Mouse (Mus musculus): Measurements from ENCODE around the gene Osbpl10. TPM values are rescaled to one million over a fixed set of nuclear protein-coding genes. Genes with fewer than 3 reads are reported as not detected.

The Osbpl10 gene
- total RNA-seq, 2 experiments from 2014 or later = 4.6 TPM

DNA sequence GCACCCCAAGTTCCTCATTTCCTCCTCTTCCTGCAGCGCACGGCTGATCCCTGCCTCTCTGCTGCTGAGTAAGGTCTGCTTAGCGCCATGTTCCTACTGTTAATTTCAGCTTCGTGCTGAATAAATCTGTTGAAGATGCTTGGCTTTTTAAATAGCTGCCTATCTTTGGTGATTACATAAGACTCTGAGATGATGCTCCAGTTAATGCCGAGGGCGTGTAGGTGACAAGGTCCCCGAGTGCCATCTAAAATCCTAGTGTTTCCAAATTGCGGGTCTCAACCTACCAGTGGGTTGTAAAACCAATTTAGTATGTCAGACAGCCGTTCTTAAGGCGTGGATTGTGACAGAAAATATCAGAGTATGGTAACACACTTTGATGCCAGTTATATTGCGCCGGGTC lies 232.2 kb downstream of the Osbpl10 start:
- DNase-seq = no peak
- intact Hi-C loops (cut with DNase I) = no loop called here

GRCm38 (mm10) chr9:115213755-115214264 lies 235.4 kb downstream of the Osbpl10 start:
- intact Hi-C loops (cut with DNase I) = no loop called here
- DNase-seq = no peak

- intact Hi-C loops (cut with DNase I) = no loop called here
- no peak for DNase-seq
Observed at GRCm38 (mm10) chr9:115214572-115215571, 236.5 kb downstream of the Osbpl10 start.

DNA sequence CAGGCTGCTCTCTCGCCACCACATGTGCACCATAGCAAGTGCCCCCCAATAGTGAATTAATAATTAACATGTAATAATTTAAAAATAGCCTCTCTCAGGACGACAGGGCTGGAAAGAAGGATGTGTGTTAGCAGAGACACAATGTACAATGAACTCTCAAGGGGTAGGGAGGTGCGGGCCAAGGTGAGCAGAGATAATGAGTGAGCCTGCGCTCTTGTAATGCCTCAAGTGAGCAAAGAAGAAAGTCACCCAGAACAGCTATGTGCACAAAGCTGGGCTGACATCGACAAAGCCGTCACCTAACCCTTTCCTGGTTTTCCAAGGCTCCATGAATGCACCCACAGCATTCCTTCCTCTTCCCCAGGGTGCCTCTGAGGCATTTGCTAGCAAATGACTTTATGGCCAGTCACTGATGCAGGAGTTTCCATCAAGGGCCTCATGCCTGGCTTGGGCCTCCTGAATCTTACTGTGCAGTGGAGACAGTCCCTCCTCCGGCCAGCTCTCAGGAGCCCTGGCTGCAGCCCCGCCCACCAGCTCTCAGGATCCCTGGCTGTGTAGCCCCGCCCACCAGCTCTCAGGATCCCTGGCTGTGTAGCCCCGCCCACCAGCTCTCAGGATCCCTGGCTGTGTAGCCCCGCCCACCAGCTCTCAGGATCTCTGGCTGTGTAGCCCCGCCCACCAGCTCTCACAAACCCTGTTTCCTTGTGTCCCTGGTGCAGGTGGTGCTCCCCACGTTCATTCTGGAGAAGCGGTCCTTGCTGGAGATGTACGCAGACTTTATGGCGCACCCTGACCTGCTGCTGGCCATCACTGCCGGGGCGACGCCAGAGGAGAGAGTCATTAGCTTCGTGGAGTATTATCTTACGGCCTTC lies 237.7 kb downstream of the Osbpl10 start:
- intact Hi-C loops (cut with DNase I) = no loop called here
- no peak for DNase-seq

DNA sequence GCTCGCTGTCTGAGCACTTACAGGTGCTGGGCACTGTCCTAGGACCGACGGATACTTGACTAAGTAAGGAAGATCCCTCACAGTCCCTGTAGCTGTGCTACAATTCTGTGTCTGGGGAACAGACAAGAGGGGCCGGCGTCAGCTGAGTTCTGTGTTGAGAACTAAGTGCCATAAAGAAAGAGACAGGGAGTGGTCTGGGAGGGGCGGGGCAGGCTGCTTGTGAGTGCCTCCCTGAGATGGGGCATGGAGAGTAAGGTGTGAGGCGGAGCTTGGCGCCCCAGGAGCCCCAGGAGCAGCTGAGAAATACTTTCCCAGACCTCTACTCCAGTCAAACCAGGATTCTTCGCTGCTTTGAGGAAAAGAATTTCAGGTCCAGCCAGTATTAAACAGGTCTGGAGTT lies 239.6 kb downstream of the Osbpl10 start:
- intact Hi-C loops (cut with DNase I) = no loop called here
- DNase-seq = no peak

DNA sequence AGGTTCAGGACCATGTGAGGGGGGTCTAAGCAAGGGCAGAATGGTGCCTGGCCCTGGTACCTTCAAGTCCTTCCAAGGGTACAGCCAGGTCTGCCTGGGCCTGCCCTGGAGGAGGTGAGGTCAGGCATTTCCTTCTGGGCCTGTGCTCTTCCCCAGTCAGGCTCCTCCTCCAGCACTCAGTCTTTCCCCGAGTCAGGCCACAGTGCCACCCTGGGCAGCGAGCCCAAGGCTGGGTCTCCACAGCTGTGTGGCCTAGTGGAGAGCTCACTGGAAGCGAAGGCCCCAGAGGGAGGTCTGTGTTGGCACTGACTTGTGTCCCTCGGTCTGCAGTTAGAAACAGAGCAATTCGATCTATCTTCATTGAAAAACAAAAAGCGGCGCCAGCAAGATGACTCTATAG lies 242.1 kb downstream of the Osbpl10 start:
- intact Hi-C loops (cut with DNase I) = no loop called here
- DNase-seq = no peak

DNA sequence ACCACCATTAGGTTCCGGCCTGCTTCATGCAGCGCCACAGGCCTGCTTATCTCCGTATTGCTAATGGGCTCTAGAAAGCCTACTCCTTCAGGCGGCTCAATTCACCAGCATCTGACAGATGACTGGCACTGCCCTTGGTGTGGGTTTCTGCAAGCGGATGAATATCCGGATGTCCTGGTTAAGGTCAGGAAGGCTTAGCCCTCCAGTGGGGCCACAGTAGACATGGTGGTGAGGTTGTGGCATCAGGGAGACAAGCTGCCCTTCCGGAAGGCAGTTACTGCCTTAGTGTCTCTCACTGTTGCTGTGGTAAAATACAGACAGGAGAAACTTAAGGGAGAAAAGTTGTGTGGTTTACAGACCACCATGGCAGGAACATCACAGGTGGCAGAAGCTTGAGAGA lies 242.9 kb downstream of the Osbpl10 start:
- intact Hi-C loops (cut with DNase I) = no loop called here
- DNase-seq = no peak

DNA sequence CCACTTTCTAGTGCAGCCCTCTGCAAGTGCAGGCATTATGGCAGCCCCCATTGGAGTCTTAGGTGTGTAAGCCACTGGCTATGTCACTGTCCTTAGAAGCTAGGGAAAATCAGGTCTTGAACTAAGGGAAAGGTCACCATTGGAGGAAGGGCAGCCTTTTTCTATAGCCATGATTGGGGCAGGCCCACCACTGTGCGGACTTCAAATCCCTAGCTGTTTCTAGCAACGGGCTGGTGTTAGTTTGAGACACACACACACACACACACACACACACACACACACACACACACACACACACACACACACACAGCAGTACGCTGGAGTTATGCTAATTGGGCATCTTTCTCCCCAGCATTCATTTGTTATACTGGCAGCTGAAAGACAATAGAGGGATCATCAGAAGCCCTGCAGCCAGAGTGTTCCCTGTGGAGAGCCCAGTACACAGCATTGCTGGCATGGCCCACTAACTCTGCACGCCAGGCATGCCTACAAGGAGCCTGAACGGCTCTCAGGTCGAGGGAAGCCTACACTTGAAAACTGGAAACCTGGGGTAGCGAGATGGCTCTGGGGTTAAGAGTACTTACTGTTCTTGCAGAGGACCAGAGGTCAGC lies 246.5 kb downstream of the Osbpl10 start:
- DNase-seq = no peak
- intact Hi-C loops (cut with DNase I) = no loop called here

DNA sequence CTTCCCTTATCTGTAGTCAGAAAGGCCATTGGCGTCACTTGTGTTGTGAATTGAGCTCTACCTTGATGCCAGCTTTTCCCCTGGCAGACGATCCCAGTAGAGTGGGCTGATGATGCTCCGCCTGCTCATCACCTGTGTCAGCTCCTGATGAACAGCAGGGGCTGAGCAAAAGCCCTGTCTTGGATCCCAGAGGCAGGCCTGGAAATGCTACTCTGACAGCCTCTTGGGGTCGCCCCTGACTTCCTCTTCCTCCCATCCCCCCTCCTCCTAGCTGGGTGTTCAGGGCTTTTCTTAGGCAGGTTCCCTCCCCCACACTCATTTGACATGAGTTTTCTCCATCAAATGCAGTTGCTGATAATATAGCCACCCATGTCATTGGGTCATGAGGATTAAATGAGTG lies 250.8 kb downstream of the Osbpl10 start:
- intact Hi-C loops (cut with DNase I) = no loop called here

GRCm38 (mm10) chr9:115229676-115230075 lies 251.3 kb downstream of the Osbpl10 start:
- intact Hi-C loops (cut with DNase I) = no loop called here
- DNase-seq = no peak

More for the DNA sequence above, 250.8 kb downstream of the Osbpl10 start:
- no peak for DNase-seq

DNA sequence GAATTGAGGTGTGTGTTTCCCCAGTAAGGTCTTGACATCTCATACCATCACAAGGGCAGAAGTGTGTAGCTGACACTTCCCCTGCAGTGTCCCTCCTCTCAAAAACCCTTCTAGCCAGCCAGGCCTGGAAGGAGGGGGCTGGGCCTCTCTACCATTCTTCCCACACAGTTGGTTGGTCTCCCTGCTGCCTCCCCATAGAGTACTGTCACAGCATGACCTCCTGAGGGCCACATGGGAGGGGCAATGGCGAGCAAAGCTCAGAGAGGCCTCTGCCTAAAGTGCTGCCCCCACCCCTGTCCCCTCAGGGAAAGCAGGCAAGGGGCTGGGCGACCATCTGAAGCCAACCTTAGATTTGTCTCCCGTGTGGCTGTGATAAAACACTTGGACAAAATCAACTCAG lies 251.8 kb downstream of the Osbpl10 start:
- intact Hi-C loops (cut with DNase I) = no loop called here
- no peak for DNase-seq

GRCm38 (mm10) chr9:115231476-115231875 lies 253.1 kb downstream of the Osbpl10 start:
- intact Hi-C loops (cut with DNase I) = no loop called here
- peak in 1 of 2 experiments; percentile 32 for DNase-seq

- intact Hi-C loops (cut with DNase I) = no loop called here
Observed at GRCm38 (mm10) chr9:115233721-115234120, 255.4 kb downstream of the Osbpl10 start.

DNA sequence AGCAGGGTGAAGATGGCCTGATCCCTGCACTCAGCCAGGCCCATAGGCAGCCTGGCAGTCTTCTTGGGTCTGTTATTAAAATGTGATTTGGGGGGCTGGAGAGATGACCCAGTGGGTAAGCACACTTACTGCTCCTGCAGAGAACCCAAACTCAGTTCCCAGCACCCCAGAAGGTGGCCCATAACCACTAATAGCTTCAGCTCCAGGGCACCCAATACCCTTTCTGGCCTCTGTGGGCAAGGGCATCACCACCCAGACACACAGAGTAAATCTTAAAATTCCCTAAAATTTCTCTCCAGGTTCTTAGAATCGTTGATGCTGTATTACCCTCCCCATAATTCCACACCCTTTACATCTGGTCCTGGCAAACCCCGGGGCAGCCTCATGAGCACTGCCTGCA lies 256.2 kb downstream of the Osbpl10 start:
- no peak for DNase-seq
- intact Hi-C loops (cut with DNase I) = no loop called here

More at GRCm38 (mm10) chr9:115233721-115234120, 255.4 kb downstream of the Osbpl10 start:
- DNase-seq = no peak

- intact Hi-C loops (cut with DNase I) = no loop called here
- DNase-seq = peak; percentile 36 to 38
Observed at GRCm38 (mm10) chr9:115236352-115236841, 258.0 kb downstream of the Osbpl10 start.

DNA sequence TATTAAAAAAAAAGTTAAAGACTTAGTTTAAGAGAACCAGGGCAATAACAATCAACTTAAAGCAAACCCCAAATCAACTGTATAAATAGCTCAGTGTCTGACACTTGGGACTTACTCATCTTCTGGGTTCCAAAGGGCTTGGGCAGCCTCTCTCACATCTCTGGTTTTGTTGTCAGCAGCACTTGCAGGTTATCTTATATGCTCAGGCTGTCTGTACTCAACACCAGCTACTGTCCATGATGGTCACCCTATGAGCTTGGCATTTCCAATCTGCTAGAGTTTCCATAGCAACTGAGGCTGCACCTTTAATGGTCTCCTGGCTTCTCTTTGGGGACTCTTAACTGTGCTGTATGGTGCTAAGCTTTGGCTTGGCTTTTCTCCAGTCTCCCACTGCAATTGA lies 259.6 kb downstream of the Osbpl10 start:
- intact Hi-C loops (cut with DNase I) = no loop called here

GRCm38 (mm10) chr9:115239861-115240260 lies 261.5 kb downstream of the Osbpl10 start:
- intact Hi-C loops (cut with DNase I) = no loop called here
- no peak for DNase-seq

More for the DNA sequence above, 259.6 kb downstream of the Osbpl10 start:
- no peak for DNase-seq

GRCm38 (mm10) chr9:115243630-115244029 lies 265.3 kb downstream of the Osbpl10 start:
- DNase-seq = no peak
- intact Hi-C loops (cut with DNase I) = no loop called here

GRCm38 (mm10) chr9:115245092-115245491 lies 266.7 kb downstream of the Osbpl10 start:
- intact Hi-C loops (cut with DNase I) = no loop called here
- DNase-seq = no peak

GRCm38 (mm10) chr9:115249145-115249544 lies 270.8 kb downstream of the Osbpl10 start:
- intact Hi-C loops (cut with DNase I) = no loop called here
- no peak for DNase-seq

Data from heart, postnatal 10 days (tissue).